Mouse (Mus musculus) lung, embryonic 15.5 days (tissue): ENCODE measurements around the gene Cdh23. TPM values are rescaled to one million over a fixed set of nuclear protein-coding genes. Genes with fewer than 3 reads are reported as not detected.

Experiments used
- ATAC-seq: fragments of 200-750 bp; cut with Nextera tagmentation; 2 replicates; pipeline ENCODE4 v1.8.0; 2017; ENCODE audit warnings: moderate number of reproducible peaks, borderline replicate concordance; ENCODE audit not compliant: low FRiP score, low TSS enrichment; ENCODE audit errors: extremely low read depth
- H3K27ac ChIP-seq: fragments of 300-500 bp; sonication (generic); 2 replicates; pipeline ENCODE4 v1.5.1; 2015; ENCODE audit warnings: moderate library complexity, mild to moderate bottlenecking, inconsistent platforms
- H3K27me3 ChIP-seq: fragments of 300-500 bp; sonication (generic); 2 replicates; pipeline ENCODE4 v1.6.1; 2015; ENCODE audit warnings: inconsistent platforms
- H3K36me3 ChIP-seq: fragments of 300-500 bp; sonication (generic); 2 replicates; pipeline ENCODE4 v1.6.1; 2015; ENCODE audit warnings: inconsistent platforms
- H3K4me1 ChIP-seq: fragments of 300-500 bp; sonication (generic); 2 replicates; pipeline ENCODE4 v1.6.1; 2015; ENCODE audit warnings: inconsistent platforms
- H3K4me2 ChIP-seq: fragments of 300-500 bp; sonication (generic); 2 replicates; pipeline ENCODE4 v1.6.1; 2015; ENCODE audit warnings: inconsistent platforms, mild to moderate bottlenecking, moderate library complexity
- H3K4me3 ChIP-seq: fragments of 300-500 bp; sonication (generic); 2 replicates; pipeline ENCODE4 v1.5.1; 2015; ENCODE audit warnings: mild to moderate bottlenecking, inconsistent platforms
- H3K9ac ChIP-seq: fragments of 300-500 bp; sonication (generic); 2 replicates; pipeline ENCODE4 v1.6.1; 2015; ENCODE audit warnings: inconsistent platforms
- H3K9me3 ChIP-seq: fragments of 300-500 bp; sonication (generic); 2 replicates; pipeline ENCODE4 v1.6.1; 2016; ENCODE audit warnings: inconsistent platforms
- whole genome bisulfite sequencing: fragments of 180-500 bp; shearing (Covaris S2); methylation state at CpG from one replicate; pipeline ENCODE4 v1.1.7; 2015; 5-methylcytosine and 5-hydroxymethylcytosine counted together
- polyA plus RNA-seq: library from polyadenylated mRNA; unstranded; fragments of >200 nt; fragmentation: Nextera tagmentation; extraction: Ambion mirVana; gene quantifications from 2 replicates; pipeline ENCODE4 v1.2.1, GENCODE M21; 2015

Gene Cdh23
- polyA plus RNA-seq, 1 experiment from 2014 or later = 0.69 TPM

GRCm38 (mm10) chr10:60564136-60564535 is 132.2 kb downstream of the Cdh23 start:
- 74% methylated on average over 6 of the region's 6 CpGs for WGBS
- Histone ChIP-seq H3K27me3 (no peaks in the 10 kb centered on the region), H3K9ac (no peak overlapping the region), H3K36me3 (no peaks in the 10 kb centered on the region), H3K4me2 (no peak overlapping the region), H3K4me3 (no peak overlapping the region), H3K27ac (no peak overlapping the region), H3K9me3 (no peaks in the 10 kb centered on the region), H3K4me1 (peaks cover 15% of the 10 kb centered on the region)
- ATAC-seq = no peak

GRCm38 (mm10) chr10:60562946-60563345 is 133.3 kb downstream of the Cdh23 start:
- no peaks in the 10 kb centered on the region for H3K36me3 ChIP-seq
- WGBS = 23% methylated on average over 7 of the region's 7 CpGs
- no peaks in the 10 kb centered on the region for H3K27me3 ChIP-seq
- peaks cover 20% of the 10 kb centered on the region for H3K4me1 ChIP-seq
- H3K9me3 ChIP-seq = no peaks in the 10 kb centered on the region
- H3K4me3 ChIP-seq = no peak overlapping the region
- ATAC-seq = no peak
- no peak overlapping the region for H3K27ac ChIP-seq
- no peak overlapping the region for H3K9ac ChIP-seq
- H3K4me2 ChIP-seq = no peak overlapping the region

- no peak overlapping the region for H3K9ac ChIP-seq
- H3K4me1 ChIP-seq = peaks cover 9% of the 10 kb centered on the region; the same call in 1 of the 2 replicates
- H3K27ac ChIP-seq = no peak overlapping the region
- 18% methylated on average over 9 of the region's 9 CpGs for WGBS
- peak; percentile 50; the same call in 1 of the 2 replicates for ATAC-seq
- no peaks in the 10 kb centered on the region for H3K27me3 ChIP-seq
- no peaks in the 10 kb centered on the region for H3K9me3 ChIP-seq
- no peak overlapping the region for H3K4me3 ChIP-seq
- H3K4me2 ChIP-seq = no peak overlapping the region
- H3K36me3 ChIP-seq = no peaks in the 10 kb centered on the region
Observed at GRCm38 (mm10) chr10:60558491-60558927, 137.8 kb downstream of the Cdh23 start.

- H3K4me3 ChIP-seq = no peak overlapping the region
- ATAC-seq = no peak
- H3K27ac ChIP-seq = no peak overlapping the region
- H3K9me3 ChIP-seq = no peaks in the 10 kb centered on the region
- 51% methylated on average over 4 of the region's 4 CpGs for WGBS
- H3K9ac ChIP-seq = no peak overlapping the region
- H3K36me3 ChIP-seq = no peaks in the 10 kb centered on the region
- no peaks in the 10 kb centered on the region for H3K27me3 ChIP-seq
- no peak overlapping the region for H3K4me2 ChIP-seq
- no peaks in the 10 kb centered on the region for H3K4me1 ChIP-seq
Observed at GRCm38 (mm10) chr10:60552951-60553635, 143.2 kb downstream of the Cdh23 start.

- ATAC-seq = no peak
- Histone ChIP-seq H3K4me1 (peaks cover 3% of the 10 kb centered on the region; the same call in 1 of the 2 replicates), H3K9ac (no peak overlapping the region), H3K4me2 (no peak overlapping the region), H3K27ac (no peak overlapping the region), H3K36me3 (no peaks in the 10 kb centered on the region), H3K9me3 (no peaks in the 10 kb centered on the region), H3K4me3 (no peak overlapping the region), H3K27me3 (no peaks in the 10 kb centered on the region)
- WGBS = 73% methylated on average over 18 of the region's 18 CpGs
Observed at GRCm38 (mm10) chr10:60539164-60539914, 157.0 kb downstream of the Cdh23 start.

- Histone ChIP-seq H3K4me1 (peaks cover 3% of the 10 kb centered on the region; the same call in 1 of the 2 replicates), H3K9me3 (no peaks in the 10 kb centered on the region), H3K27me3 (no peaks in the 10 kb centered on the region), H3K4me2 (peak overlapping the region; percentile 37), H3K27ac (no peak overlapping the region), H3K4me3 (peak overlapping the region; percentile 9; the same call in 1 of the 2 replicates), H3K9ac (no peak overlapping the region), H3K36me3 (no peaks in the 10 kb centered on the region)
- ATAC-seq = peak; percentile 32; the same call in 1 of the 2 replicates
- WGBS = 6% methylated on average over 13 of the region's 14 CpGs
Observed at GRCm38 (mm10) chr10:60536098-60536811, 160.0 kb downstream of the Cdh23 start.

GRCm38 (mm10) chr10:60532502-60532901 is 163.8 kb downstream of the Cdh23 start:
- ATAC-seq = no peak
- H3K4me3 ChIP-seq = no peak overlapping the region
- H3K27me3 ChIP-seq = no peaks in the 10 kb centered on the region
- peaks cover 3% of the 10 kb centered on the region; the same call in 1 of the 2 replicates for H3K4me1 ChIP-seq
- no peaks in the 10 kb centered on the region for H3K36me3 ChIP-seq
- H3K27ac ChIP-seq = no peak overlapping the region
- WGBS = 67% methylated on average over 4 of the region's 4 CpGs
- H3K9me3 ChIP-seq = no peaks in the 10 kb centered on the region
- H3K4me2 ChIP-seq = no peak overlapping the region
- no peak overlapping the region for H3K9ac ChIP-seq

- Histone ChIP-seq H3K27me3 (no peaks in the 10 kb centered on the region), H3K4me2 (no peak overlapping the region), H3K36me3 (no peaks in the 10 kb centered on the region), H3K4me3 (no peak overlapping the region), H3K9me3 (no peaks in the 10 kb centered on the region), H3K27ac (no peak overlapping the region), H3K4me1 (peaks cover under 1% of the 10 kb centered on the region; the same call in 1 of the 2 replicates), H3K9ac (no peak overlapping the region)
- ATAC-seq = no peak
- 25% methylated on average over 2 of the region's 2 CpGs for WGBS
Observed at GRCm38 (mm10) chr10:60531349-60531748, 164.9 kb downstream of the Cdh23 start.

GRCm38 (mm10) chr10:60530633-60531032 is 165.7 kb downstream of the Cdh23 start:
- no peak overlapping the region for H3K9ac ChIP-seq
- 54% methylated on average over 10 of the region's 10 CpGs for WGBS
- H3K4me3 ChIP-seq = no peak overlapping the region
- H3K36me3 ChIP-seq = no peaks in the 10 kb centered on the region
- ATAC-seq = no peak
- no peak overlapping the region for H3K4me2 ChIP-seq
- H3K9me3 ChIP-seq = no peaks in the 10 kb centered on the region
- no peaks in the 10 kb centered on the region for H3K4me1 ChIP-seq
- no peak overlapping the region for H3K27ac ChIP-seq
- H3K27me3 ChIP-seq = no peaks in the 10 kb centered on the region

GRCm38 (mm10) chr10:60527949-60528348 is 168.3 kb downstream of the Cdh23 start:
- Histone ChIP-seq H3K36me3 (no peaks in the 10 kb centered on the region), H3K9ac (no peak overlapping the region), H3K4me2 (no peak overlapping the region), H3K9me3 (no peaks in the 10 kb centered on the region), H3K4me3 (no peak overlapping the region), H3K27me3 (no peaks in the 10 kb centered on the region; the same call in 1 of the 2 replicates), H3K4me1 (no peaks in the 10 kb centered on the region), H3K27ac (no peak overlapping the region)
- WGBS = 69% methylated on average over 7 of the region's 7 CpGs
- no peak for ATAC-seq

GRCm38 (mm10) chr10:60525081-60525480 is 171.2 kb downstream of the Cdh23 start:
- H3K4me3 ChIP-seq = no peak overlapping the region
- ATAC-seq = no peak
- H3K27ac ChIP-seq = no peak overlapping the region
- no peaks in the 10 kb centered on the region for H3K36me3 ChIP-seq
- no peaks in the 10 kb centered on the region for H3K4me1 ChIP-seq
- no peak overlapping the region for H3K9ac ChIP-seq
- no peak overlapping the region for H3K4me2 ChIP-seq
- WGBS = 77% methylated on average over 8 of the region's 8 CpGs
- no peaks in the 10 kb centered on the region for H3K9me3 ChIP-seq
- no peaks in the 10 kb centered on the region; the same call in 1 of the 2 replicates for H3K27me3 ChIP-seq
